Mouse (Mus musculus) mesoderm, embryonic 11.5 days (tissue): Measurements from ENCODE around the gene Fam184b.
A peak's percentile ranks its signal among the peaks of the same experiment; 100 is the strongest.

Experiments
- DNase-seq: peaks from one replicate; pipeline ENCODE4 v3.0.0-alpha.2; 2012; ENCODE audit warnings: low read depth, low spot score

The Fam184b gene

GRCm38 (mm10) chr5:45595363-45596039 lies 43.9 kb downstream of the Fam184b start:
- no peak for DNase-seq

DNA sequence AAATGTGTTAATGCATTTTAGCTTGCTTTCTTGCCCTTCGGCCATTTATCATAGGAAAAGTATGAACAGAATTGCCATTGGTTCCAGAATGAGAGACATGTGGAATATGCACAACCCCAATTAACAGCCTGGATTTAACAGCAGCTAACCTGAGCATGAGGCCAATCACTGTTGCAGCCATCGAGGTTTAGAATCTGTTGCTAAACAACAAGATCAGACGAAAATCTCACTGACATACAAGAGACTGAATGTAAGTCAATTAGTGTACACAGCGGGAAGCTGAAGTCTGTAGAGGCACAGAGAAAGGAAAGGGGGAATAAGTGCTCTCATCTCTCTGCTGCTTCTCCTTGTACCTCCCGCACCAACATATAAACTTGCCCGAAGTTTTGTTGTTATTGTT lies 46.1 kb downstream of the Fam184b start:
- no peak for DNase-seq

- no peak for DNase-seq
Measured at GRCm38 (mm10) chr5:45590094-45590493, 49.3 kb downstream of the Fam184b start.

DNA sequence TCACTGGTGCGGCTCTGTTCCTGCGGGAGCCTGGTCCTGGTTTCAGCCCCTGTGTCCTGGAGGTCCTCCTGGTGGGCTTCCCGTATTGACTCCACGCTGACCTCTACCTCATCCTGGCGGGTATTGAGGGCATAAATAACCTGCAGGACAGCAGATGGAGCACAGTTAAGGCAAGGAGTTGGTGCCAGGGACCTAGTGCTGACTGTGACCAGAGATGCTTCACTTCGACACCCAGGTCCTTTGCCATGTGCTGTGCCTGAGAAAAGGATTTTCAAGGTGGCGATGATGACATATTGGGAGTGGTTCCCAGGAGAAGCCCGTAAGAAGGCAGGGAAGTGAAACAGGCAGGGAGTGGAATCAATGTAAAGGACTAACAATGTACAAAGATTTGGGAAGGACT lies 54.8 kb downstream of the Fam184b start:
- DNase-seq, result no peak

DNA sequence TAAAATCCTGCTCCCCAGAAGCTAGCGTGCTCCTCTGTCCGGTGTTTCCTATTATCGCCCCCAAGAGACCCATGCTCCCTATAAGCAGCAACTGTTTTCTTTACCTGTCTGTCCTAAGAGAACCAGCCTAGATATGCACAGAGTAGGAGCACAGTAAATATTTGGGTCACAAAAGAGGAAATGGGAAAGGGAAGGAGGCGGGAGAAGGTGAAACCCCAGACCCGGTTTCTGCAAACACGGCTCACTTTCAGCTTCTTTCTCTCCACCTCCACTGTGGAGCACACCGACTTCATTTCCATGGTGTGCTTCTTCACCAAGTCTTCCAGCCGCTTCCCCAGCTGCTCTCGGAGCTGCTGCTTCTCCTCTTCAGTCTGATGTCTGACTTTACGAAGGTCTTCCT lies 59.1 kb downstream of the Fam184b start:
- DNase-seq, result no peak

- DNase-seq, result no peak
Measured at GRCm38 (mm10) chr5:45577376-45577775, 62.0 kb downstream of the Fam184b start.

DNA sequence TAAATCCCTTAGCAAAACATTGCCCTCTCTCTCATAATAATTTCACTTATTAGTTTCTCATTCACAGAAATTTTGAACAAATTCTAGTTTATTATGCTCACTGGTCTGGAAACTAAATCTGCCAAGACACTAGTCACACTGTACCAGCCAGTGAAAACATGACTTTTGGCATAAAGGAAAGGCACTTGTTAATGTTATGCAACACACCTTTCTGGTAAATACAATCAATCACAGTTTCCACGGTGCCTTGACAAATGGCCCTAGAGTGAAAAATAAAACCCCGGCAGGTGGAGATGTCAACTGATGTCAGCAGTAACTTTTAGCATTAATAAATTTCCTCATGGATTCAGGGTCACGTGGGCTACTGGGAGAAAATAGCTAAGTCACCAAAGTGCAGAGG lies 62.7 kb downstream of the Fam184b start:
- DNase-seq, result no peak

- peak; percentile 83 for DNase-seq
Measured at GRCm38 (mm10) chr5:45572816-45573215, 66.6 kb downstream of the Fam184b start.

DNA sequence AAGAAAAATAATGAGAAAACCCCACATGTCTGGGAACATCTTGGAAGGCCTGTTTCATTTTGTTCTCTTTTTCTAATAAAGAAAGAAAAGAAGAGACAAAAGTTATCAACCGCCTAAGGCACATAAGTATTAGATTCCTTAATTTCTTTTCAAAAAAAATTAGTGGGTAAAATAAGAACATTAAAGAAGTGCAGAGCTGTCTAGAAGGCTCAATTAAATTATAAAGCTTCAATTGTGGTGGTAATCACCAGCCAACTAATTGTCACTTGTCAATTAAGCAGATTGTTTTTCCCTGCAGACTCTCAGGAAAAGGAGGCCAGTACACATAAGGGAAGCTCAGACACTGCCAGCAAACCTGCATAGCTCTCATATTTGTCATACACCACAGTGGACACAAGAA lies 73.6 kb downstream of the Fam184b start:
- DNase-seq, result no peak

GRCm38 (mm10) chr5:45564054-45564453 lies 75.4 kb downstream of the Fam184b start:
- DNase-seq, result no peak

DNA sequence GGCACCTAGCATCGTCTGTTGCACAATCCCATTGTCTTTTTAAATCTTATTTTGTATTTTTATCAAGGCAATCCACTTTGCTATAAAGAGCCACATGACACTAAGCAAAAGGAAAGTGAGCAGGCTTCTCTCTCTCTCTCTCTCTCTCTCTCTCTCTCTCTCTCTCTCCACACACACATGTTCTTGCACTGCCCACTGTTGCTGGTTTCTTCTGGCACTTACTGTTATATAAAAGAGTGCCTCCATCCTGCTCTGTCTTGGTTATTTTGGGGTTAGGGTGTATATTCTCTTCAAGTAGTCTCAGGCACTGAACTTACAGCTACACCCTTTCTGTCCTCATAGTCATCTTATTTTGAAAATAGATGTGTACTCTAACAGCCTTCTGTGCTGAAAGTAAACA lies 89.8 kb downstream of the Fam184b start:
- DNase-seq, result no peak

DNA sequence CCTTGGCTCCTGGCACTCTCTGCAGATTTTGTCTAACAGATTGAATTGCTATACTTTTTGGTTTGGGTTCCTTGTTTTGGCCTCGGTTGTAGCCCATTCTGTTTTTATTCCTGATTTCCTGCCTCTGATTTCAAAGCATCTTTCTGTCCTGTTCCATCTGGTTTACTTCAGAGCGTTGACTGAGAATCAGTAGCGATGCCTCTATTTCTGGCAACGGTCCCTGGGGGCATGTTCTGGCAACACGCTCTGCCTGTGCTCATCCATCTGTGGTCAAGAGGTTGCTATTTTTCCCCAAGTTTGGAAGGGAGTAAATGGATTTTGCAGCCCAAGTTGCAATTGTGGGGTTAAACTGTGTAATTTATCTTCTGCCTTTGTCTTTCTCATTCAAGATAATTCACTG lies 96.0 kb downstream of the Fam184b start:
- DNase-seq, result no peak

DNA sequence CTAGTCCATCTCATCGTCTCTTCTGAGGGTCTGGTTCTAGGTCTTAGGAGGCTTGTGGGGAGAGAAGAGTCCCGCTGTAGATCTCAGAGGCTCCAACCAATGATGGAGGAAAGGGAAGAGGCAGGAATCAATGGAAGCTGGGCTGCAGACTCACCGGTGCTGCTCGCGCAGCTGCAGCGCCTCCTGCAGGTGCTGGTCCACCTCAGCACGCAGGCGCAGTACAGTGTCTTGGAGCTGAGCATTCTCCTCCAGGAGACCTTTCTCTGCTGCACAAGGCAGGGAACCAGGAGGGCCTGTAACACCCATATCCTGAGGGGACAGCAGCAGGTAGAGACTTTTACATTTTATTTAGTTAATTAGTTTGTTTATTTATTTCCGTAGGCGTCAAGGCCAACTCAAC lies 99.9 kb downstream of the Fam184b start:
- DNase-seq, result no peak

GRCm38 (mm10) chr5:45535177-45535576 lies 104.2 kb downstream of the Fam184b start:
- no peak for DNase-seq

DNA sequence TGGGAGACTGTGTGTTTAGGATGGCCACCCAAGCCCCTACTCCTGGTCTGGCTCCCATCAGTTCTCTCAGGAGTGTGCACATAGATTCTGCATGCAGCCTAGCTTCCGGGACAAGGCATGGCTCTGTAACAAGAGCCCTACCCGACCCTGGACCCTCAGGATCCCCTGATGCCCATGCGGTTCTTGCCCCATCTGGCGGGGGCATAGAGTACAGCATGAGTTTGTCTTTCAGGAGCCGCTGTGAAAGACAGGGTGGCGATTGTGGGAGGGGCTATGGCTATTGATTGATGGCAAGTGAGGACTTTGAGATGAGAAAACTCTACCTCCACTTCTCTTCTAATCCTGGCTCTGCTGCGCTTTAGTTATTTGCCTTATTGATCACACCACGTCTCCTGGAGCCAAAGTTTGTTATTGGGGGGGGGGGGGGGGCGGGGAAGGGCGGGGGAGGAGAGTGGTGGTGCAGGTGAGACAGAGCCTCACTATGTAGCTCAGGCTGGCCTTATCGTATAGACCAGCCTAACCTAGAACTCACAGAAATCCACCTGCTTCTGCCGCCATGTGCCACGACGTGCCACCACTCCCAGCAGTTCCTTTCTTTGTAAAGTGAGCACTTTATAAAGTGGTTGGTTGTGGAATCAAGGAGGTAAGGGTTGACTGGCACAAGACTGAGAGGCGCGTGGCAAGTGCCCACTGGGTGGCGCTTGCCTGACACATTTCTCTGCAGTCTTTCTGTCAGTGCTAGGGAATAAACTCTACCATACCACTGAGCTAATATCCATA lies 104.9 kb downstream of the Fam184b start:
- DNase-seq, result peak; percentile 82

DNA sequence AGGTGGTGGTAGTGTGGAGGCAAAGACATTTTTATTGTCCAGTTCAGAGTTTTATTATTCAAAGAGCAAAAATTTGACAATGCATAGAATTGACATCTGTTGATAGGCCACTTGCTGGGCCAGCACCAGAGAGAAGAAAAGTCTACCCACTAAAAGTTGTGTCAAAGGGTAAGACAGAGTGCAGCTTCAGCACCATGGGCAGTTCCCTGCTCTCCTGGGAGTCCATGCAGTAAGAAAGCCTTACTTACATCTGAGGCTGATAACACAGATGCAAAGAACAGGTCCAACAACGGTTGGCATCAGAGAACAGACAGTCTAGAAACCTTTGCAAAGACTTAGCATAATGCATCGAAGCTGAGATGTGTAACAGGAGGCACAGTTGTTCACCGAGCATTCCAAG lies 109.7 kb downstream of the Fam184b start:
- peak; percentile 53 for DNase-seq

DNA sequence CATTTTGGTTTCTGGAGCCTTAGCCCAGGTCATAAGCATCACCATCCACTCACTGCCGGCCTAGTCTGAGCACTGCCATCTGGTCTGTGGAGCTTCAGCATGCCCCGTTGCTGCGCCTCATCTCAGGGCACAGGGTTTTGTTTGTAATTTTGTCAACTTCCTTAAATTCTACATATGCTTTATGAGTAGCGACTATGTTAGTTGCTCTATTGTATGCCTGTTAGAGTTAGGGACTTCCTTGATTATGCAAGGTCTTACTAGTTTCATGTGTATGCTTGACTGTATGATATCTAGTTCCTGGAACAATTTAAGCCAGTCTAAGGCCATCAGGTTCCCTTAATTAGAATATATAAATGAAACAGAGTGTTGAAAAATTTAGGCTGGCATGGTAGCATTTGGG lies 113.1 kb downstream of the Fam184b start:
- no peak for DNase-seq

DNA sequence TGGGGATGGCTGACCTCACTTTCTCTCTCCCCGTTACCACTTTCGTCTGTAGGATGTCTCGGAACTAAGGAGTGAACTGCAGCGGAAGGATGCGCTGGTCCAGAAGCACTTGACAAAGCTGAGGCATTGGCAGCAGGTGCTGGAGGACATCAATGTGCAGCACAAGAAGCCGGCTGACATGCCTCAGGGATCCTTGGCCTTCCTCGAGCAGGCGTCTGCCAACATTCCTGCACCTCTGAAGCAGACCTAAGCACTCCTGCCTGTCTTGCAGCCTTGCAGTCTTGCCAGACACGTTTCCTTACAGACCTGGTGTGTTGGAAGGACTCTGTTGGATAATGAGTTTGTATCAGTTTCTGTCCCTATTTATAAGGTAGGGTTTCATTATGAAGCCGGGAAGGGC lies 114.3 kb downstream of the Fam184b start:
- no peak for DNase-seq

- no peak for DNase-seq
Measured at GRCm38 (mm10) chr5:45521601-45522000, 117.8 kb downstream of the Fam184b start.

DNA sequence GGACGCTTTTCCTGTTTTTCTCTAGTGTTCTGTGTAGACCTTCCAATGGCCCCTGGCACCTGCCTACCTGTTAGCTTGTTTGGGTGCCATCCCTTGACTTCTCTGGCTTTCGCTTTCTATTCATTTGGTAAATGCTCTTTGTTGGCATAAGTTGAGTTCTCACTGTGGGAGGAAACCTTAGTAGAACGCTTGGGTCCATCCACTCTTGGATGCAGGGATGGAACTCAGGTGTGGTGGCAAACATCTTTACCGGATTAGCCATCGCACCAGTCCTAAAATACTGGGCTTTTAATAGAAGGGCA lies 118.7 kb downstream of the Fam184b start:
- no peak for DNase-seq

DNA sequence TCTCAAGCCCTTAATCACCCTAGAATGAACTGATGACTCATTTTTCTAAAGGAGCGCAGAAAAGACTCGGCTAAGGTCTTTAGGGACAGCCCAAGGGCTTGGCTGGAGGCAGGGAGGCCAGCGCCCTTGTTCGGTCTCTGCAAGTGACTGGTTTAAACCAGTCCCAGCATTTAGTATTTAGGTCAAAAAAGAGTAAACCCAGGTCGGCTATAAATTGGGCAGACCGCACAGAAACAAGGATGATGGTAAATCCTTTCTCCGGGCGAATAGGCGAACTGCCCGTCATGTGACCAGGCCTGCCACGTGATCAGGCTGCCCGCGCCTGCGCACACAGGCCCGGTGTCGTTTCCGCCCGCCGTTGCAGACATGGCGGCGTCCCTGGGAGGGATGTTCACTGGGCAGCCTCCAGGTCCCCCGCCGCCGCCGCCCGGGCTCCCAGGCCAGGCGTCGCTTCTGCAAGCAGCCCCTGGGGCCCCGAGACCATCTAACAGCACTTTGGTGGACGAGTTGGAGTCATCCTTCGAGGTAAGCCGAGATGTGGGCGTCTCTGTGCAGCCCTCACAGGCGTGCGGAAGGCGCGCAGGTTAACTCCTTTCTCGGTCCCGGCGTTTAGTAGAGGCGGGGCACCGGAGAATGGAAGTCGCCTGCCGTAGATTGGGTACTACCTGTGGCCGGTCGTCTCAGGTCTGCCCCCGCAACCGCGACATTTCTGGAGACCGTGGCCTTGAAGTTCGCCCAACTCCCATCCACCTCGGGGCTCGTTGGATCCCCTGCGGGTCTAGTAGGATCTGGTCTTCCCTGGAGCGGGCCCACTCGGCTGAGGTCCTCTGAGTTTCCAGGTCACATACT lies 119.2 kb downstream of the Fam184b start, which contains the start of gene Med28:
Gene Med28, plus strand, starts transcription at position 270 of the 849 bp plus-strand sequence.
- DNase-seq, result peak; percentile 93

GRCm38 (mm10) chr5:45515151-45515743 lies 124.2 kb downstream of the Fam184b start:
- no peak for DNase-seq
